Mouse (Mus musculus): ENCODE results near the gene Slc7a5. TPM values are rescaled to one million over a fixed set of nuclear protein-coding genes. Genes with fewer than 3 reads are reported as not detected.

Slc7a5 gene
- polyA plus RNA-seq, 1 experiment from 2014 or later = 26.4 TPM

DNA sequence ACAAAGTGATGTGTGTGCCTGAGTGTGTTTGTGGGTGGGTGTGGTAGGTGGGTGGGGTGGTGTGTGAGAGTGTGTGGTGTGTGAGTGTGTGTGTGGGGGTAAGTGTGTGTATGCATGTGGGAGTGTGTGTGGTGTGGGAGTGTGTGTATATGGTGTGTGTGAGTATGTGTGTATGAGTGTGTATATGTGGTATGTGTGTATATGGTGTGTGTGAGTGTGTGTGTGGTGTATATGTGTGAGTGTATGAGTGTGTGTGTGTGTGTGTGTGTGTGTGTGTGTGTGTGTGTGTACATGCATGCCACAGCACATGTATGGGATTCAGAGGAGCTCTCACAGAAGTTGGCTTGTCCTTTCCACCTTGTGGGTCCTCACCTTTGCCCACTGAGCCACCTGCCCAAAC is 60.7 kb downstream of the Slc7a5 start:
- H3K4me1 ChIP-seq (replicated peaks; ENCODE audit: control insufficient read depth, insufficient read depth, low read length) = no peaks in the 10 kb centered on the region
- no peaks in the 10 kb centered on the region for H3K36me3 ChIP-seq (ENCODE audit: control insufficient read depth, insufficient read depth, low read length)
- no peak for DNase-seq (ENCODE audit: low spot score)
- H3K4me3 ChIP-seq (ENCODE audit: low read depth, low read length) = no peak overlapping the region
- no peaks in the 10 kb centered on the region for H3K9me3 ChIP-seq (ENCODE audit: control insufficient read depth, low read length)
- H3K27me3 ChIP-seq (replicated peaks; ENCODE audit: control insufficient read depth, insufficient read depth, low read length) = 0 out of 2 replicates have a peak, but pooled peaks cover 3% of the 10 kb centered on the region
- no peak for ATAC-seq (replicated peaks; ENCODE audit: low FRiP score, low TSS enrichment, low read depth)
- H3K9ac ChIP-seq (ENCODE audit: low read length) = no peak overlapping the region
- no peak overlapping the region for H3K27ac ChIP-seq (ENCODE audit: low read depth)
- no peak overlapping the region for H3K4me2 ChIP-seq (ENCODE audit: low read length)

DNA sequence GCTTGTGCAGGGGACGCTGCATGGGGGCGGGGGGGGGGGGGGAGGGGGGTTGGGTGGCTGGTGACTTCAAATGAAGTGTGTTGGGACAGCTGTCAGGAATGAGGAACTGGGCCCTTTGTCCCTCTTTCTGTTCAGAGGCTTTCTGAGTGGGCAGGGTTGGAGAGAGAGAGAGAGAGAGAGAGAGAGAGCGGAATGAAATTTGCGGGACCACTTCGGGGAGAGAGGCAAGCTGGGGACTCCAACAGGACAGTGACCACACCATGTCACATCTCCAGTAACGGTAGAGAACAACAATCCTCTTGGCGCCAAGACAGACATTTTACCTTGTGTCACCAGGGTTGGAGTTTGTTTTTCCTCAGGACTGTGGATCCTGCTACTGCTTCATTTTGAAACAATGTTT is 62.7 kb downstream of the Slc7a5 start:
- H3K4me3 ChIP-seq (ENCODE audit: low read depth, low read length) = no peak overlapping the region
- H3K4me2 ChIP-seq (ENCODE audit: low read length) = no peak overlapping the region
- no peak overlapping the region for H3K9ac ChIP-seq (ENCODE audit: low read length)
- ATAC-seq (replicated peaks; ENCODE audit: low FRiP score, low TSS enrichment, low read depth) (no peak), DNase-seq (ENCODE audit: low spot score) (no peak)
- H3K9me3 ChIP-seq (ENCODE audit: control insufficient read depth, low read length) = no peaks in the 10 kb centered on the region
- H3K27me3 ChIP-seq (replicated peaks; ENCODE audit: control insufficient read depth, insufficient read depth, low read length) = 0 out of 2 replicates have a peak, but pooled peaks cover 3% of the 10 kb centered on the region
- no peaks in the 10 kb centered on the region for H3K4me1 ChIP-seq (replicated peaks; ENCODE audit: control insufficient read depth, insufficient read depth, low read length)
- WGBS = 65% methylated on average over 7 of the region's 7 CpGs
- H3K27ac ChIP-seq (ENCODE audit: low read depth) = no peak overlapping the region
- H3K36me3 ChIP-seq (ENCODE audit: control insufficient read depth, insufficient read depth, low read length) = no peaks in the 10 kb centered on the region

DNA sequence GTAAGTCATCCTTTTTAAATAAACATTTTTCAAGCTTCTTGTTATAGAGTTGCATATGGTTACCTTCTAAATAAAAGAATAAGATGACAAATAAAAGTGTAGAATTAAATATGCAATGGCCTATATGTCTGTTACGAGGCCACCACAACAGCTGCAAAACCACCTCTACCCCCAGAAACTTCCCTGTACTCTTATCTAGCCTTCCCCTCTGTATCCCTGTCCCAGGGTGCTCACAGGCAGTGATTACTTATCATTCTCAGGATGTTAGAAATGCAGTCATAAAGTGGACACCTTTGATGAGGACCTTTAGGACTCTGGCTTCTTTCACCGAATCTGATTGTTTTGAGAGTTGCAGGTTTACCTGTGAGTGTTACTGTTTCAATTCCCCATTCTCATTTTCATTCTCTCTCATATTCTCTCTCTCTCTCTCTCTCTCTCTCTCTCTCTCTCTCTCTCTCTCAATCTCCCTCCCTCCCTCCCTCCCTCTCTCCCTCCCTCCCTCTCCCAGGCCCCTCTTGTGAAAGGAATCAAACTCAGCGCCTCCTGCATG is 64.2 kb downstream of the Slc7a5 start:
- 73% methylated on average over 3 of the region's 3 CpGs for WGBS
- no peaks in the 10 kb centered on the region for H3K4me1 ChIP-seq (replicated peaks; ENCODE audit: control insufficient read depth, insufficient read depth, low read length)

DNA sequence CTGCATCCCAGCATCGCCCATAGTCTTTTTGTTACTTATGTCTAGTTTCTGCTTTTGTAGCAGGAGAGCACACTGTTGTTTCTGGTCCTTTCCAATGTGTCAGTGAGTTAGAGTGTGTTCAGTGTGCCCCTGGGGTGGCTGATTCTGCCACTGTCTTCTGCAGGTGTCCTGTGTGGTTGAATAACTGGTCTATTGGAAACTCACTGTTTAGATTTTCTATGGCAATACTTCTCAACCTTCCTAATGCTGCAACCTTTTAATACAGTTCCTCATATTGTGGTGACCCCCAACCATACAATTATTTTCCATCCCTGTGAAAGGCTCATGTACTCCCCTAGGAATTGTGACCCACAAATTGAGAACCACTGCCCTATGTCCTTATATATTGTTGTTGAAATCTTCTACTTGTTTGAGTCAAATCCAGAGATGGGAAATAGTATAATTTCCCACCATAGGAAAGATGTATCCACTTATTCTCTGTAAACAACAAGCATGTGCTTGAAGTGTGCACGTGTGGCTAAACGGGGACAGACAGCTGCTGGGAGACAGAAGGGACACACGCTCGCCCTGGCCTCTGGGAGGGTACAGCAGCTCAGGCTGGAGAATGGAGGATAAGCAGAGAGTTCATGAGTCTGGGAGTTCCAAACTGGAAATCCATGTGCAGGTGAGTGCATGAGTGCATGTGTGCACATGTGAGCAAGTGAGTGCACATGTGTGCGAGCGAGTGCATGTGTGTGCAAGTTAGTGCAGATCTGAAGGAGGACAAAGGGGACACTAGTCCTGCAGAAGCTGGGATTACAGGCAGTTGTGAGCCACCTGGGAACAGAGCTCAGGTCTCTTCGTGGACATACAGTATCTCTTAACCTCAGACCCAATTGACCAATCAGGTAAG is 65.2 kb downstream of the Slc7a5 start:
- Histone ChIP-seq H3K27me3 (replicated peaks; ENCODE audit: control insufficient read depth, insufficient read depth, low read length) (no peaks in the 10 kb centered on the region), H3K27ac (ENCODE audit: low read depth) (no peak overlapping the region), H3K36me3 (ENCODE audit: control insufficient read depth, insufficient read depth, low read length) (no peaks in the 10 kb centered on the region), H3K4me3 (ENCODE audit: low read depth, low read length) (no peak overlapping the region), H3K9ac (ENCODE audit: low read length) (no peak overlapping the region), H3K4me1 (replicated peaks; ENCODE audit: control insufficient read depth, insufficient read depth, low read length) (no peaks in the 10 kb centered on the region), H3K9me3 (ENCODE audit: control insufficient read depth, low read length) (no peaks in the 10 kb centered on the region), H3K4me2 (ENCODE audit: low read length) (no peak overlapping the region)
- ATAC-seq (replicated peaks; ENCODE audit: low FRiP score, low TSS enrichment, low read depth) = no peak
- WGBS = 84% methylated on average over 8 of the region's 8 CpGs
- no peak for DNase-seq (ENCODE audit: low spot score)

More for the DNA sequence above, 64.2 kb downstream of the Slc7a5 start:
- Histone ChIP-seq H3K4me3 (ENCODE audit: low read depth, low read length) (no peak overlapping the region), H3K27me3 (replicated peaks; ENCODE audit: control insufficient read depth, insufficient read depth, low read length) (no peaks in the 10 kb centered on the region), H3K4me2 (ENCODE audit: low read length) (no peak overlapping the region), H3K36me3 (ENCODE audit: control insufficient read depth, insufficient read depth, low read length) (no peaks in the 10 kb centered on the region), H3K9me3 (ENCODE audit: control insufficient read depth, low read length) (no peaks in the 10 kb centered on the region), H3K9ac (ENCODE audit: low read length) (no peak overlapping the region), H3K27ac (ENCODE audit: low read depth) (no peak overlapping the region)
- ATAC-seq (replicated peaks; ENCODE audit: low FRiP score, low TSS enrichment, low read depth) = no peak
- DNase-seq (ENCODE audit: low spot score) = no peak

DNA sequence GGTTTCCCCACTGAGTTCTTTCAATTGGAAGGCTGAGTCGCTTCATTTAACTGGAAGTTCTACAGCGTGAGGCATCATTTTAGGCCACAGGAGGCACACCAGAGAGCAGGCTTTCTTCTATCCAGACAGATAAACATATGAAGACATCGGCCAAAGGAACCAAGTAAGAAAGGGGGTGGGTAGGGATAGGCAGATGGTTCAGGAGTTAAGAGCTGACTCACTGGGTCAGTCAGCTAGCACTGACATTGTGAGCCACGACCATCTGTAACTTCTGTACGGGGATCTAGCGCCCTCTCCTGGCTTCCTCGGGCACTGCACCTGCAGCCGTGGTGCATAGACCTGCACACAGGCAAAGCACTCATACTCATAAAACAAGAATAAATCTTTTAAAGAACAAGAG is 66.3 kb downstream of the Slc7a5 start:
- Histone ChIP-seq H3K4me3 (ENCODE audit: low read depth, low read length) (no peak overlapping the region), H3K27me3 (replicated peaks; ENCODE audit: control insufficient read depth, insufficient read depth, low read length) (no peaks in the 10 kb centered on the region), H3K27ac (ENCODE audit: low read depth) (no peak overlapping the region), H3K9ac (ENCODE audit: low read length) (no peak overlapping the region), H3K36me3 (ENCODE audit: control insufficient read depth, insufficient read depth, low read length) (no peaks in the 10 kb centered on the region), H3K4me2 (ENCODE audit: low read length) (no peak overlapping the region), H3K9me3 (ENCODE audit: control insufficient read depth, low read length) (no peaks in the 10 kb centered on the region), H3K4me1 (replicated peaks; ENCODE audit: control insufficient read depth, insufficient read depth, low read length) (no peaks in the 10 kb centered on the region)
- DNase-seq (ENCODE audit: low spot score) (peak; percentile 72), ATAC-seq (replicated peaks; ENCODE audit: low FRiP score, low TSS enrichment, low read depth) (no peak)
- WGBS = 50% methylated on average over 8 of the region's 8 CpGs

DNA sequence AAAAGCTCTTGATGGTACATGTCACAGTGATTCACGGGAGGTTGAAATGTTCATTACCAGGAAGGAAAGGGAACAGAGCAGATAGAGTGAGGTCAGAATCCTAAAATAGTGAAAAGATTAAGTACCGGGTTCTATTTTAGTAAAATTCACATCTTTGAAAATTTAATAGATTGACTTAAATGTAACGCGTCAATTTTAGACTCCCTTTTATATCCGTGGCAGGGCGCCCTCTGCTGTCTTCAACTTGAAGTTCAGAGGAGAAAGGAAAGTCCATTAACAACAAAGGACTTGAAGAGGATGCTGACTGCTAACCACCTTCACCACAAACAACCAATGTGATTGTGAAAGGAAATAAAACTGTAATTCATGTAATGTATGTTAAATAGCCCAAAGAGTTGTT is 75.0 kb downstream of the Slc7a5 start:
- no peaks in the 10 kb centered on the region for H3K27me3 ChIP-seq (replicated peaks; ENCODE audit: control insufficient read depth, insufficient read depth, low read length)
- H3K4me1 ChIP-seq (replicated peaks; ENCODE audit: control insufficient read depth, insufficient read depth, low read length) = peaks cover 9% of the 10 kb centered on the region
- H3K9ac ChIP-seq (ENCODE audit: low read length) = no peak overlapping the region
- H3K9me3 ChIP-seq (ENCODE audit: control insufficient read depth, low read length) = no peaks in the 10 kb centered on the region
- ATAC-seq (replicated peaks; ENCODE audit: low FRiP score, low TSS enrichment, low read depth) = no peak
- no peaks in the 10 kb centered on the region for H3K36me3 ChIP-seq (ENCODE audit: control insufficient read depth, insufficient read depth, low read length)
- H3K27ac ChIP-seq (ENCODE audit: low read depth) = no peak overlapping the region
- no peak overlapping the region for H3K4me3 ChIP-seq (ENCODE audit: low read depth, low read length)
- no peak overlapping the region for H3K4me2 ChIP-seq (ENCODE audit: low read length)
- peak; percentile 76 for DNase-seq (ENCODE audit: low spot score)
- 22% methylated on average over 6 of the region's 6 CpGs for WGBS

DNA sequence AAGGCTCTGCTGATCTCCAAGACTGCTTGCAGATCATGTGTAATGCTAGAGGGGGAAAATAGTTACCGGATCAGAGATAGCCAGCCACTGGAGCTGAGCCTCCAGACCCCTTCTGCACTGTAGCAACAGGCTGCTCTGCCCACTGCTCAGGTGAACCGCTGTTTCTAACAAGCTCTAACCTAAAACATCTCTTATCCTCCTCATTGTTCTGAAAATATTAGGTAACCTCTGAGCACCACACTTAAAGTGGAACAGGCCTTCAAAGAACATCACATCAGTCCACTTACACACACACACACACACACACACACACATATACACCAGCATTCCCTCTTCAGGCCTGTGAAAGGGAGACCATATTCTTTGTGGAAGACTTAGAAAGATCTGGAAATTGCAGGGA is 75.4 kb downstream of the Slc7a5 start:
- Histone ChIP-seq H3K4me3 (ENCODE audit: low read depth, low read length) (no peak overlapping the region), H3K36me3 (ENCODE audit: control insufficient read depth, insufficient read depth, low read length) (no peaks in the 10 kb centered on the region), H3K27ac (ENCODE audit: low read depth) (no peak overlapping the region), H3K4me2 (ENCODE audit: low read length) (no peak overlapping the region), H3K9me3 (ENCODE audit: control insufficient read depth, low read length) (no peaks in the 10 kb centered on the region), H3K9ac (ENCODE audit: low read length) (no peak overlapping the region), H3K27me3 (replicated peaks; ENCODE audit: control insufficient read depth, insufficient read depth, low read length) (no peaks in the 10 kb centered on the region), H3K4me1 (replicated peaks; ENCODE audit: control insufficient read depth, insufficient read depth, low read length) (peaks cover 9% of the 10 kb centered on the region)
- no peak for DNase-seq (ENCODE audit: low spot score)
- WGBS = 83% methylated on average over 2 of the region's 2 CpGs
- no peak for ATAC-seq (replicated peaks; ENCODE audit: low FRiP score, low TSS enrichment, low read depth)
